Mouse (Mus musculus) cortical plate, adult 2 months (tissue): ENCODE measurements around the gene Fscn1.

Source experiments
- CTCF ChIP-seq: fragments of 200-500 bp; IDR thresholded peaks from 2 replicates; pipeline ENCODE4 v1.5.1; 2011; ENCODE audit warnings: mild to moderate bottlenecking, control low read depth, low read length; ENCODE audit not compliant: insufficient read depth; ENCODE audit errors: extremely low read depth
- POLR2A ChIP-seq: fragments of 200-500 bp; IDR thresholded peaks from 2 replicates; pipeline ENCODE4 v1.6.1; 2011; ENCODE audit warnings: mild to moderate bottlenecking, low read length, control low read depth; ENCODE audit not compliant: insufficient read depth; ENCODE audit errors: extremely low read depth

DNA sequence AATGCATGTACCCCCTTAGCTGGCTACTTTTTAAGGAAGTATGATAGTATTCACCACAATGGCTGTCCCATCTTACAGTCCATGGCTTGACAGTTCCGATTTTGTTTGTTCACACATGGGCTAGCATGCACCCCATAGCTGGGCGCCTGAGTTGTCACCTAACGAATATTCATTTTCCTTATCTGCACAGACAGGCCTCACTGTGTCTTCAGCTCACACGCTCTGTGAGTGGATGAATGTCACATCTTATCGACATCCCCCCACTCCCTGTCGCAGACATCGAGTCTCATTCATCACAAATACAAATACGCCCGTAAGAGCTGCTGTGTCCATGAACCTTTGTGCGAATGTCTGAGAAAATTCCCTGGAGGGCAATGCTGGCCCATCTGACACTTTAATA is 24.1 kb downstream of the Fscn1 start:
- TF ChIP-seq CTCF, result no peak
- no peak for TF ChIP-seq POLR2A
